Mouse (Mus musculus) CD8-positive naive resting alpha-beta T cell, adult 2 months (primary cell): ENCODE data around the gene Trim37.
"Not testable (repeated sequence)": the region's sequence is repeated elsewhere in the genome, so short reads cannot be mapped to it uniquely, and the experiment has no call there.

Experiments used
- DNase-seq, 2 experiments: peaks; one replicate each; pipeline ENCODE4 v3.0.0; 2022; ENCODE audit warnings: low read depth in 2 of 2, low spot score in 2 of 2

Gene Trim37

DNA sequence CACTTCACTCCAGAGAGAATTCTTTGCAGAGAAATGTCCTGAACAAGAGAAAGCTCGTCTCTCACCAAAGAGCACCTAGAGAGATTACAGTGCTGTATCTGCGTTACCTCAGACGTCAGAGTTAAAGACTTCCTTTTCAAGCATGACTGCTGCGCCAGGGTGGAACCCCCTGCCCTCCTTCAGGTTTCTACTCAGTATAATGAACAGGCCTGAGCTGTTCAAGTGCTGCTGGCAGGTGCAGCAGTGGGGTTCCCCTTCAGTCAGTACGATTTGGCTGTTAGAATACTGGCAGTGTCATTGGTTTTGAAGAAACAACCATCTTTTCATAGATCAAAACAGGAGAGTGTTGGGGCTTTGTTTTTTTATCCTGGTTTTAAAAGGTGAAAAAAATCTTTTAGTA is 100.2 kb downstream of the Trim37 start:
- DNase-seq, result no peak

DNA sequence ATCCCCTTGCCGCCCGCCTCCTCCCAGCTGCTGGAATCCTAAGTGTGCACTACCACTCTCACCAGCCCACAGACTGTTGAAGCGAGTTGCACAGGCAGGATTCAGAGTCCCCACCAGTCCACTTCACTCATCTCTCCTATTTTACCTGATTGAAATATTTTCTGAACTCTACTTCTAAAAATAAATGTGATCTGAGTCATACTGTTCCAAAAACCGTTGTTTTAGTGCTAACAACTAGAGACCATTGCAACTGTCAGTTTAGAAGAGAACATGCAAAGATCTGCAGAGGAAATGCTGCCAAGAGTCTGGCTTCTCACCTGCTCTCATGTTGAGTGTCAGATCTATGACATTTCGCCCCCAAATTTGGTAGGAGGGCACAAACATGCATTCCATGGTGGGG is 106.5 kb downstream of the Trim37 start:
- DNase-seq, result no peak

GRCm38 (mm10) chr11:87234743-87235485 is 108.0 kb downstream of the Trim37 start:
- DNase-seq, result no peak

GRCm38 (mm10) chr11:87235486-87235872 is 108.6 kb downstream of the Trim37 start:
- DNase-seq, result no peak

DNA sequence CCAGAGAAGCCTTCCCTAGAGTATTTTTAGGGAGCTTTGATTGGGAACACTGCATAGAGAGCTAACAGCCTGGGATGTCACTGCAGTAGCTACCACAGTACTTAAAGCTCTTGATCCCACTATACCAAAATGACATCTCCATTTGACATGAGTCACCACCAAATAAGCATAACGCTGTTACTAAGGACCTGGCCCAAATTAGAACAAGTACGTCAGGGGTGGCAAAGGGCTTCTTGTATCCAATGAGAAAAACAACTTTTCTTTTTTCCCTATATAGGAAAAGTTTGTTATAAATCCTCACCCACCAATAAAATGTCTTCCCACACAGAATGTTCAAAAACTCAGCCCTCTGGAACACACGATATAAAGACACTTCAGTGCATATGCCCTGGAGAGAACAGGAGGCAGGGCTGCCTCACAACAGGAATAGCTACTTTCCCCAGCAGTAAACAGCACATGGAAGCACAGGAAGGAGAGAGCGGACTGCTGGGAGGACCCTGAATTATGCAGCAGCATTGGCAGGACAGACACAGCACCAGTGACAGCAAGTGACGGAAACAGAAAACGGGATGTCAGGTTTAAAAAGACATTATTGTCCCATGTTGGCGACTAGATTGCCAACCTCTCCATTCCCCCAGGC is 112.1 kb downstream of the Trim37 start:
- no peak for DNase-seq

DNA sequence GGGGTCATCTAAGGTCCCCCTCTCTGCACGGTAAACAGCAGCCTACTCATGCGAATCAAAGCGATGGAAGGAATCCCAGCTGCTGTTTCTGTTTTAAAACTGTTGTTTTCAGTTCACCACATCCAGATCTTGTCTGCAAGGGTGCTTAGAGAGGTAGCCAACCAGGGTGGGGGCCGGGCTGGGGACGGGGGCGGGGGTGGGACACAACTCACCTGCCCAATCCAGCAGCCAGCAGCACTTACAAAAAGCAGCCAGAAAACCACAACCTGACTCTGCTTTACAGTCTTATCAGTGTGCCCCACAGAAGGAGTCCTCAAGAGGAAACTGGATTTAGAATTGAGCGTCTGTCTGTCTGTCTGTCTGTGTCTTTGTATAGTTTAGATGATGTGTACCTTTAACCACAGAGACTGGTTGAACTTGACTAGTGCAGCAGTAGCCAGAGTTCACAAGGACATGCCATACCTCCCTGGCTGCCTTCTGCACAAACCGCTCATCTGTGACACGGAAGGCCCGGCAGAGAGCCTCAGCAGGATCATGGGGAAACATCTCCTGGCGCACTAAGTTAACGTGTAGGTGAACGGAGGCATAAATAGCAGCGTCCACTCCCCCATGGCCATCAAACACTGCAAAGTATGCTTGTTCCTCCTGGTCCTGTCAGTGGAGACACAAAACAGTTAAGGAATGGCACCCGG is 113.4 kb downstream of the Trim37 start:
- peak in 1 of 2 experiments; percentile 13 for DNase-seq

DNA sequence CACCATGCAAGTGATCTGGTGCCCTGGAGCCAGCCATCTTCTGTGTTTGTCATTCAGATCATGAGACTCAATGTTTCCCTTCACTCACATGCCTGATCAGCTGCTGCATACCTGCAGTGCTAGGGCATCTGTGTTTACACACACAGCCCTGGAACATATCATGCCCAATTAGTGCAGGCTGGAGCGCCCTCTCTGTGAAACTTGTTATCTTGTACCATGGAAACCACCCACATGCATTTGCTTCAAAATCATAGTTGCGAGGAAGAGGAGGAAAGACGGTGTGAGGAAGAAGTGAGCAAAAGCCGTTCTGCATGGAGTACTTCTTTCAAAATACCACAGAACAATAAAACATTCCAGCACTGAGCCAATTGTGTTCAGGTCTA is 113.9 kb downstream of the Trim37 start:
- no peak for DNase-seq

- DNase-seq, result no peak
Measured at GRCm38 (mm10) chr11:87241256-87241655, 114.4 kb downstream of the Trim37 start.

DNA sequence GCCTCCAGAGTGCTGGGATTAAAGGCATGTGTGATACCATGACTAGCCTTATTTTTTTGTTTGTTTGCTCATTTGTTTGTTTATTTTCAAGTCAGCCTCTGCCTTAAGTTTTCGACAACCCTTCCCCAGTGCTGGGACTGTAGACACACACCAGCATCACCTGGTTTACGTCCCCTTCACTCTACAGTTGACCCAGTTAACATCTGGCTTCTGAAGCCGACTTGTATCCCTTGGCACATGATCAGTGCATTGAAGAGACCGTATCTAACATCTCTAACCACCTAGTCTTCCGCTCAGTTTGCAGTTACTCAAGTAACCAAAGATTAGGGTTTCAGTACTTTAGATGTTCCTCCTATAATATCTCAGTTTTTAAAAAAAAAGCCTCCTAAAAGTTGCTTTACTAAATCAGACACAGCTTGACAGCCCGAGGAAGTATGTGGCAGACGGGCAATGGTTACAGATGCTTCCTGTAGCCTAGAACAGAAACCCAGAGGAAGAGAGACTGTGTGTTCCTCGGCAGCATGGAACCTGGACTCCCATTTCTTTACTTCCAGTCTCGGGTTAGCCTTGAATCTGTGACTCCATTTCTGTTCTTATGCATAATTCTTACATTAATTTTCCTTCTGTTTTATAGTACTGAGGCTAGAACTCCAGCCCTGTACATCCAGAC is 118.4 kb downstream of the Trim37 start:
- DNase-seq, result no peak

DNA sequence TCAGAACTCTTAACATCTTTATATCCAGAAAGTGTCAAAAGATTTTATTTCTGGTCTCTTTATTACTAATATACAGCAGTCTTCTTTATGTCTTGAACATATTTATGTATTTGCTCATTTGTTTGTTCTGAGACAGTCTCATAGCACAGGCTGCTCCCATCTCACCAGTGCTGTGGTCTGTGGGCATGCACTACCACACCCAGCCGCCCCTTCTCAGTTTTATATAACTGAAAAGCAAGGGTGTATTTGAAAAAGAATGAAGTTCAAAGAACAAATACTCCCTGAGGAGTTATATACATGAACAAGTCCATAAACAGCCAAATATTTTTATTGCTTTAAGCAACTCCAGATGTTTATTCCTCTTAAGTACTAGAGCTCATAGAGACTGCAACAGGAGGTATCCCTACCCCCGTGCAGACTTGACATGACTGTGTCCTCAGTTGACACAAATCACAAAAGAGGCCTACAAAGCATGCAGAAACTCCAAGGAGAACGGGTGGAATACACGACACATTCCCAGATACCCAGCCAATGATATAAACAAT is 119.3 kb downstream of the Trim37 start:
- no peak for DNase-seq

DNA sequence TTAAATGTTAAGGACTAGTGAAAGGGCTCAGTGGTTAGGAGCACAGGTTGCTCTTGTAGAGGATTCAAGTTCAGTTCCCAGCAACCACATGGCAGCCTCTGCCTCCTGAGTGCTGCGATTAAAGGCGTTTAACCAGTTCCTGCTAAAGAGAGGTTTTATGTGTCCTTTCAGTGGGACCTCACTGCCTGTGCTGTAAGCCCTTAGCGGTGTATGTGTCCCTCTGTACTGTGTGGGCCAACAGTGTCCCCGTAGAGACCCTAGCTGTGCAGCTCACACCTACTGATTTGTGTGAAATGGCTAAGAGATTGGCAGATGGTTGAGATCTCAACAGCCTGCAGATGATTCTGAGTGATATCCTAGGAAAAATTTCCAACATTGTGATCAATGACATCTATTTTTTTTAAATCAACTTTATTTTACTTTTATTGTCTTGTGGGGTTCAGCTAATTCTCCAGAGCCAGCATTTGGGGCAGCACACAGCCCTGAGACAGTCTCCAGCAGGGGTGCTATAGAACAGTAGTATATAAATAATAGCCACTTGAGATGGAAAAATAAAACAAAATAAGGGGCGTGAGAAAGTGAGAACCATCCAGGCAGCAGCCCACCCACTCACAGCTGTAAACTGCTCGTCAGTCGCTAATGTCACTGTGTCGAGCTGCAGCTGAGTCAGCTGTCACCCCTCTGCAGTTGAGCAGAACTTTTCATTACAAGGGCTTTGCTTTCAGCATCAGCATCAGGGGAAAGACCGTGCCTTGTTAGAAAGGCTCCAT is 120.0 kb downstream of the Trim37 start:
- no peak for DNase-seq

- no peak for DNase-seq
Measured at GRCm38 (mm10) chr11:87247494-87247866, 120.6 kb downstream of the Trim37 start.

- no peak for DNase-seq
Measured at GRCm38 (mm10) chr11:87250132-87250531, 123.3 kb downstream of the Trim37 start.

DNA sequence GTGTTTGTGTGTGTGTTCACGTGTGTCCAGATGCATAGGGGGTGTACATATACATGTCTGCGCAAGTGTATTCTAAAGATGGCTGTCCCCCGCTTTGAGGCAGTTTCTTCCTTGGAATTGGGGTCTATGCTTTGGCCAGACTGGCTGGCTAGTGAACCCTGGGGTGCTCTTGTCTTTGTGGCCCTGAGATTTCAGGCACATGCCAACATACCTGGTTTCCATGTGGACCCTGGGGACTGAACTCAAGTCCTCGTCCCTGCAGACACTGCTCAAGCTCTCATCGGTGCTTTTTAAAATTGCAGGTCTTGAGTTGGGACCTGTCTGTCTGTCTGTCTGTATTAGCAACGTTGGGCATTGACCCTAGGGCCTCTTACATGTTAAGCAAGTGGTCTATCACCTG is 126.4 kb downstream of the Trim37 start:
- DNase-seq, result no peak

- no peak for DNase-seq
Measured at GRCm38 (mm10) chr11:87254149-87254548, 127.3 kb downstream of the Trim37 start.

DNA sequence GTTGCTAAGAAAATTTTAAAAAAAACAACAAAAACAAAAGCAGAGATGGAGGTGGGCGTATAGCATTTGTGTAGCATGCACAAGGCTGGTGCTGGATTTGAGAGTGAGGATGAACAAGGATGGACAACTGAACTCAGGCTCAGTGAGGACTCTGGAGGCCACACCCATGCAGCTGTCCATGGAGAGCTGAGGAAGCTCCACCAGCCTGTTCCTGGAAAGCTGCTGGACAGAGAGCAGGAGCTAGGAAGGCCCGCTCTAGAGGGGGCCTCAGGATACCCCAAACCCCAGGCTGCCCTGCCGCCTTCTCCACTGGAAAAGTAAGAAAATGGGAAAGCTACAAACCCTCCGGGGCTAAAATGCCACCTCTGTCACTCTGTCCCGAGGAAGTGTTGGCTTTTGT is 130.4 kb downstream of the Trim37 start:
- no peak for DNase-seq

DNA sequence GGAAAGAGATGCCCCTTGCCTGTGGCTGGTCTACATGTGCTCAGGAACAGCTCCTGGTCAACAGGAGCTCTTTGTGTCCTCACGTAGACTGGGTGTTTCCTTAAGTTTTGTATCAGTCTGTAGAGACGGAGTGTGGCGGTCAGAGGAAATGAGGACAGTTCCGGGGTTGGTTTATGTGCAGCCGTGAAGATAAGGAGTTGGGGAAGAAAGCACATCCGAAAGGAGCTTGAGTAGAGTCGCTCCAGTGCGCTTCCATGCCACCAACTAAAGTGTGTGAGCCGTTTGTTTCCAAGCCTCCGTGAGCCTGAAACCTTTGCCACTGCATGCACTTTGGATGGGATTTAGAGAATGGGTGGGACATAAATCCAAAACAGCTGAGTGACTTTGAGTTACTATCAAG is 132.9 kb downstream of the Trim37 start:
- DNase-seq, result no peak

DNA sequence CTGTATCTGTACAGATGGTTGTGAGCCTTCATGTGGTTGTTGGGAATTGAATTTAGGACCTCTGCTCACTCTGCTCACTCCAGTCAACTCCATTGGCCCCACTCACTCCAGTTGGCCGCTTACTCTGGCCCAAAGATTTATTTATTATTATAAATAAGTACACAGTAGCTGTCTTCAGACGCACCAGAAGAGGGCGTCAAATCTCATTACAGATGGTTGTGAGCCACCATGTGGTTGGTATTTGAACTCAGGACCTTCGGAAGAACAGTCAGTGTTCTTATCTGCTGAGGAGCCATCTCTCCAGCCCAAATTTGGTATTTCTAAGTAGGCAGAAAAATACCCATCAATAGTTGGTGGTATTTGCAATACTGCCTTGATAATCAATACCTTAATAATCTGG is 134.8 kb downstream of the Trim37 start:
- DNase-seq, result not testable (repeated sequence)

GRCm38 (mm10) chr11:87263946-87264345 is 137.1 kb downstream of the Trim37 start:
- no peak for DNase-seq

- DNase-seq, result no peak
Measured at GRCm38 (mm10) chr11:87266246-87266645, 139.4 kb downstream of the Trim37 start.

GRCm38 (mm10) chr11:87268803-87269202 is 141.9 kb downstream of the Trim37 start:
- DNase-seq, result no peak
